Mouse (Mus musculus) lung, adult 18-20 months (tissue): Measurements from ENCODE around the gene Amer1.
A peak's percentile ranks its signal among the peaks of the same experiment; 100 is the strongest.

ENCODE experiments used
- DNase-seq, 2 experiments: peaks; one replicate each; pipeline ENCODE4 v3.0.0; 2022; ENCODE audit warnings: mixed read lengths in 2 of 2

Gene Amer1

GRCm38 (mm10) chrX:95444776-95445111 lies at the start of gene Amer1:
Gene Amer1, minus strand, starts transcription at chrX:95444872.
- peak; percentile 96 to 97 for DNase-seq

GRCm38 (mm10) chrX:95457166-95457565 lies 12.5 kb upstream of the Amer1 start:
- no peak for DNase-seq

GRCm38 (mm10) chrX:95445866-95446265 lies 1.2 kb upstream of the Amer1 start:
- DNase-seq = peak; percentile 73 to 78

- no peak for DNase-seq
These were observed 469 bp upstream of the Amer1 start for GRCm38 (mm10) chrX:95445141-95445540.

GRCm38 (mm10) chrX:95443898-95444775 lies 535 bp downstream of the Amer1 start:
- DNase-seq = peak; percentile 46 to 48

GRCm38 (mm10) chrX:95443390-95443789 lies 1.3 kb downstream of the Amer1 start:
- no peak for DNase-seq

GRCm38 (mm10) chrX:95442261-95442660 lies 2.4 kb downstream of the Amer1 start:
- no peak for DNase-seq

GRCm38 (mm10) chrX:95441290-95441689 lies 3.4 kb downstream of the Amer1 start:
- DNase-seq = no peak

GRCm38 (mm10) chrX:95438491-95438890 lies 6.2 kb downstream of the Amer1 start:
- peak; percentile 14 to 30 for DNase-seq

- DNase-seq = no peak
These were observed 7.4 kb downstream of the Amer1 start for GRCm38 (mm10) chrX:95437236-95437635.

GRCm38 (mm10) chrX:95373101-95373500 lies 71.6 kb downstream of the Amer1 start:
- DNase-seq = no peak
